Mouse (Mus musculus): Measurements from ENCODE around the gene Grb2.

DNA sequence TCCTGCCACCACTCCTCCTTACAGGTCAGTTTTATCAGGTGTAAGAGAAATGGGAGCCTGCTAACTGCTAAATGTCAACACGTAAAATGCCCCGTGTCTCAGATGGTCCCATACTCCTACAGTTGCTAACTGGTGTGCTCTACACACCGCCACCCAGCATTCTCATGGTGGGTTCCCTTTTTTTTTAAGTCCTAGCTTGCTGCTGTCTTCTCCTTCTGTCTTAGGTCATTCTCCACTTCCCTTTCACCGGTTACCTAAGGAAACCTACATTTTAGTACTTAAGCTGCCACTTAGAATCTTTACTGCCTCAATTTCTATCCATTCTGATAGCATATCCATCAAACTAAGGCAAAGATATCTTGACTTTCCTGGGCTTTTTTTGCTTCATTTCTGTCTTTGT, 107.2 kb downstream of the Grb2 start:
- TF ChIP-seq CTCF (IDR thresholded peaks at IDR 0.05; ENCODE audit: low read depth): no peak
- TF ChIP-seq EP300 (IDR thresholded peaks at IDR 0.05; ENCODE audit: low read depth): no peak

Data from liver, postnatal 0 days (tissue).